9 mouse cellular contexts compared by ENCODE assay signal in genomic region chr4:46342711-46343286, GRCm38 (mm10). TPM values are rescaled to one million over a fixed set of nuclear protein-coding genes. Genes with fewer than 3 reads are reported as not detected.
DNase-seq lines count a peak whose midpoint lies in the region; ATAC-seq and TF ChIP-seq lines count a peak whose summit lies in the region.
"Had no signal": no experiment of that assay in that cellular context is flagged by ENCODE, and none has a peak within 500 bp of the region (broad histone marks: within the 10 kb centered on the region; RNA-seq: fewer than 3 reads in every experiment).

No protein-coding gene starts in this region.

- no peak for DNase-seq in frontal cortex, postnatal 36 days (ENCODE audit: low spot score in 2 of 2)
- peak; percentile 49 for DNase-seq in liver, embryonic 11.5 days (ENCODE audit: low spot score)
- DNase-seq in liver, postnatal 0 days: no peak
- no peak for DNase-seq in right cerebral cortex, postnatal 14 days
- no peak for DNase-seq in yolk sac, embryonic 10.5 days (ENCODE audit: low spot score)

- no peak overlapping the region for H3K4me3 ChIP-seq in liver, embryonic 11.5 days (ENCODE audit: low read depth, low read length)
- no peak overlapping the region for H3K4me3 ChIP-seq in liver, postnatal 0 days (ENCODE audit: low read depth, low read length)
- no peak overlapping the region for H3K4me3 ChIP-seq in hindbrain, embryonic 16.5 days (ENCODE audit: low read length)
- H3K4me3 ChIP-seq in neural tube, embryonic 14.5 days (ENCODE audit: low read depth, low read length): no peak overlapping the region

- no peak overlapping the region for H3K4me2 ChIP-seq in liver, embryonic 11.5 days
- no peak overlapping the region for H3K4me2 ChIP-seq in liver, postnatal 0 days (ENCODE audit: low read depth, low read length)
- peak overlapping the region; percentile 24 for H3K4me2 ChIP-seq in hindbrain, embryonic 16.5 days (ENCODE audit: low read length)
- H3K4me2 ChIP-seq in neural tube, embryonic 14.5 days (ENCODE audit: low read depth, low read length): no peak overlapping the region; the same call in 1 of the 2 replicates

- no peak overlapping the region for H3K9ac ChIP-seq in liver, embryonic 11.5 days (ENCODE audit: low read depth, low read length)
- H3K9ac ChIP-seq in liver, postnatal 0 days (replicated peaks): no peak overlapping the region
- no peak overlapping the region for H3K9ac ChIP-seq in hindbrain, embryonic 16.5 days (ENCODE audit: low read depth, low read length)
- H3K9ac ChIP-seq in neural tube, embryonic 14.5 days (replicated peaks; ENCODE audit: low read depth, low read length): no peak overlapping the region

- H3K4me1 ChIP-seq in liver, embryonic 11.5 days (replicated peaks; ENCODE audit: control insufficient read depth, insufficient read depth, low read length): no peaks in the 10 kb centered on the region
- H3K4me1 ChIP-seq in liver, postnatal 0 days (ENCODE audit: insufficient read depth): no peaks in the 10 kb centered on the region
- peaks cover 9% of the 10 kb centered on the region for H3K4me1 ChIP-seq in hindbrain, embryonic 16.5 days (ENCODE audit: control insufficient read depth, insufficient read depth, low read depth, low read length)
- H3K4me1 ChIP-seq in neural tube, embryonic 14.5 days (ENCODE audit: control insufficient read depth, insufficient read depth, low read length): no peaks in the 10 kb centered on the region

- 4% methylated on average over 28 of the region's 28 CpGs for WGBS in liver, embryonic 11.5 days
- 2% methylated on average over 14 of the region's 28 CpGs for WGBS in liver, postnatal 0 days (ENCODE audit: insufficient replicate concordance)
- under 1% methylated on average over 17 of the region's 28 CpGs for WGBS in hindbrain, embryonic 16.5 days
- WGBS in neural tube, embryonic 14.5 days: 2% methylated on average over 16 of the region's 28 CpGs

- peaks cover 100% of the 10 kb centered on the region for H3K27me3 ChIP-seq in liver, embryonic 11.5 days (replicated peaks; ENCODE audit: control insufficient read depth, insufficient read depth, low read length)
- peaks cover 98% of the 10 kb centered on the region for H3K27me3 ChIP-seq in liver, postnatal 0 days (ENCODE audit: insufficient read depth, low read length)
- H3K27me3 ChIP-seq in hindbrain, embryonic 16.5 days (replicated peaks; ENCODE audit: control insufficient read depth, insufficient read depth, low read length): peaks cover 71% of the 10 kb centered on the region
- H3K27me3 ChIP-seq in neural tube, embryonic 14.5 days (ENCODE audit: control insufficient read depth, insufficient read depth, low read length): peaks cover 82% of the 10 kb centered on the region

- peak; percentile 50; the same call in 1 of the 2 replicates for ATAC-seq in frontal cortex, adult (ENCODE audit: low TSS enrichment)
- no peak for ATAC-seq in liver, embryonic 11.5 days (replicated peaks; ENCODE audit: low FRiP score)
- ATAC-seq in liver, postnatal 0 days: no peak
- ATAC-seq in hindbrain, embryonic 16.5 days: 0 out of 2 replicates have a peak, but pooled peaks have one; percentile 24
- 0 out of 2 replicates have a peak, but pooled peaks have one; percentile 29 for ATAC-seq in neural tube, embryonic 14.5 days (ENCODE audit: low read depth)

- H3K27ac ChIP-seq in liver, embryonic 11.5 days (ENCODE audit: low read depth, low read length): no peak overlapping the region
- H3K27ac ChIP-seq in liver, postnatal 0 days (ENCODE audit: low read depth): no peak overlapping the region
- H3K27ac ChIP-seq in hindbrain, embryonic 16.5 days (ENCODE audit: low read depth, low read length): no peak overlapping the region
- H3K27ac ChIP-seq in neural tube, embryonic 14.5 days (ENCODE audit: low read depth, low read length): no peak overlapping the region

- no peak for TF ChIP-seq EP300 in liver, postnatal 0 days (IDR thresholded peaks at IDR 0.05; ENCODE audit: low read depth)

- no peak for TF ChIP-seq CTCF in liver, postnatal 0 days (IDR thresholded peaks at IDR 0.05; ENCODE audit: low read depth)

- H3K36me3 ChIP-seq in liver, embryonic 11.5 days (ENCODE audit: control insufficient read depth, insufficient read depth, low read length): no peaks in the 10 kb centered on the region
- H3K36me3 ChIP-seq in liver, postnatal 0 days (replicated peaks; ENCODE audit: insufficient read depth, low read length): no peaks in the 10 kb centered on the region
- H3K36me3 ChIP-seq in hindbrain, embryonic 16.5 days (ENCODE audit: control insufficient read depth, insufficient read depth, low read length): no peaks in the 10 kb centered on the region
- H3K36me3 ChIP-seq in neural tube, embryonic 14.5 days (ENCODE audit: control insufficient read depth, insufficient read depth, low read length): no peaks in the 10 kb centered on the region

- H3K9me3 ChIP-seq in liver, embryonic 11.5 days (ENCODE audit: control insufficient read depth, low read length): no peaks in the 10 kb centered on the region
- H3K9me3 ChIP-seq in liver, postnatal 0 days (ENCODE audit: low read length): no peaks in the 10 kb centered on the region
- H3K9me3 ChIP-seq in hindbrain, embryonic 16.5 days (ENCODE audit: control insufficient read depth, low read length): peaks cover 2% of the 10 kb centered on the region; the same call in 1 of the 2 replicates
- no peaks in the 10 kb centered on the region for H3K9me3 ChIP-seq in neural tube, embryonic 14.5 days (ENCODE audit: control insufficient read depth, low read length)

RNA-seq across cellular contexts. Expression of gene Foxe1, which starts 0.6 kb away (rescaled TPM):
- polyA plus RNA-seq in liver, embryonic 11.5 days (2014; fragmentation: Nextera tagmentation; extraction: Ambion mirVana): not detected in 2 replicates
- polyA plus RNA-seq in liver, postnatal 0 days (2015; fragmentation: Nextera tagmentation; extraction: Ambion mirVana): not detected in 2 replicates
- polyA plus RNA-seq in hindbrain, embryonic 16.5 days (2015; fragmentation: Nextera tagmentation; extraction: Ambion mirVana): not detected in 2 replicates
- polyA plus RNA-seq in neural tube, embryonic 14.5 days (2014; fragmentation: Nextera tagmentation; extraction: Ambion mirVana): not detected in 2 replicates
- polyA plus RNA-seq: C2C12 had no signal

RNA-seq across cellular contexts. Expression of gene Trmo, which starts 46.4 kb away (rescaled TPM):
- polyA plus RNA-seq in liver, embryonic 11.5 days (2014; fragmentation: Nextera tagmentation; extraction: Ambion mirVana): 14.1 and 14.7 TPM in 2 replicates
- 4.2 and 6.1 TPM in 2 replicates for polyA plus RNA-seq in liver, postnatal 0 days (2015; fragmentation: Nextera tagmentation; extraction: Ambion mirVana)
- polyA plus RNA-seq in hindbrain, embryonic 16.5 days (2015; fragmentation: Nextera tagmentation; extraction: Ambion mirVana): 8.8 TPM in 2 replicates
- 9.7 and 10.0 TPM in 2 replicates for polyA plus RNA-seq in neural tube, embryonic 14.5 days (2014; fragmentation: Nextera tagmentation; extraction: Ambion mirVana)

Comparison
In these comparisons a context has a peak if more than half of its experiments do, and no peak if none do; other contexts are left out.
1. ATAC-seq: peak in frontal cortex, adult (single experiment), hindbrain, embryonic 16.5 days (single experiment) and neural tube, embryonic 14.5 days (single experiment); none in liver, embryonic 11.5 days (single experiment) and liver, postnatal 0 days (single experiment).